Mouse (Mus musculus): ENCODE data around the gene Hist1h2ai. TPM values are rescaled to one million over a fixed set of nuclear protein-coding genes. Genes with fewer than 3 reads are reported as not detected.
A peak's percentile ranks its signal among the peaks of the same experiment; 100 is the strongest.
"Not testable (repeated sequence)": the region's sequence is repeated elsewhere in the genome, so short reads cannot be mapped to it uniquely, and the experiment has no call there.

Hist1h2ai gene
- total RNA-seq (2021): 100 to 1,000 TPM; 376 to 467 TPM

- peak; percentile 74 for DNase-seq
Observed at GRCm38 (mm10) chr13:21715864-21716539, at the start of gene Hist1h2ai, which contains the start of gene Hist1h2bl. Hist1h2ai (plus strand) TSS chr13:21716422. Hist1h2bl (minus strand) TSS chr13:21716143.

- no peak for DNase-seq
Observed at GRCm38 (mm10) chr13:21677305-21677704, 38.9 kb upstream of the Hist1h2ai start, which contains the start of gene Olfr1360. Olfr1360 (minus strand) TSS chr13:21677405.

- DNase-seq: no peak
Observed at GRCm38 (mm10) chr13:21697811-21698210, 18.4 kb upstream of the Hist1h2ai start, which contains the start of gene Olfr1359. Olfr1359 (plus strand) TSS chr13:21698111.

- DNase-seq: no peak
Observed at GRCm38 (mm10) chr13:21706669-21707068, 9.6 kb upstream of the Hist1h2ai start.

GRCm38 (mm10) chr13:21710031-21710711, 6.1 kb upstream of the Hist1h2ai start:
- peak; percentile 92 for DNase-seq

- DNase-seq: peak; percentile 84
Observed at GRCm38 (mm10) chr13:21710821-21711525, 5.2 kb upstream of the Hist1h2ai start.

- no peak for DNase-seq
Observed at GRCm38 (mm10) chr13:21711698-21712097, 4.5 kb upstream of the Hist1h2ai start.

GRCm38 (mm10) chr13:21714725-21715124, 1.5 kb upstream of the Hist1h2ai start:
- peak; percentile 71 for DNase-seq

- no peak for DNase-seq
Observed at GRCm38 (mm10) chr13:21715131-21715863, 925 bp upstream of the Hist1h2ai start.

GRCm38 (mm10) chr13:21716540-21717391, 544 bp downstream of the Hist1h2ai start:
- DNase-seq: peak; percentile 12

GRCm38 (mm10) chr13:21717397-21718357, 1.5 kb downstream of the Hist1h2ai start, which contains the start of gene Hist1h3h:
Hist1h3h (plus strand) TSS chr13:21717659.
- peak; percentile 84 for DNase-seq

- DNase-seq: no peak
Observed at GRCm38 (mm10) chr13:21718381-21719080, 2.3 kb downstream of the Hist1h2ai start.

GRCm38 (mm10) chr13:21721107-21721756, 5.0 kb downstream of the Hist1h2ai start:
- not testable (repeated sequence) for DNase-seq

GRCm38 (mm10) chr13:21721757-21722372, 5.6 kb downstream of the Hist1h2ai start, which contains the start of gene Hist1h2bm:
Hist1h2bm (plus strand) TSS chr13:21722044.
- DNase-seq: peak; percentile 53

GRCm38 (mm10) chr13:21722373-21722925, 6.2 kb downstream of the Hist1h2ai start:
- no peak for DNase-seq

GRCm38 (mm10) chr13:21722993-21723836, 7.0 kb downstream of the Hist1h2ai start:
- DNase-seq: no peak

Data from heart, postnatal 4 days (tissue).